Mouse (Mus musculus): ENCODE measurements around the gene Hexa. TPM values are rescaled to one million over a fixed set of nuclear protein-coding genes. Genes with fewer than 3 reads are reported as not detected.

The Hexa gene
- total RNA-seq (2023): 41.8 TPM

DNA sequence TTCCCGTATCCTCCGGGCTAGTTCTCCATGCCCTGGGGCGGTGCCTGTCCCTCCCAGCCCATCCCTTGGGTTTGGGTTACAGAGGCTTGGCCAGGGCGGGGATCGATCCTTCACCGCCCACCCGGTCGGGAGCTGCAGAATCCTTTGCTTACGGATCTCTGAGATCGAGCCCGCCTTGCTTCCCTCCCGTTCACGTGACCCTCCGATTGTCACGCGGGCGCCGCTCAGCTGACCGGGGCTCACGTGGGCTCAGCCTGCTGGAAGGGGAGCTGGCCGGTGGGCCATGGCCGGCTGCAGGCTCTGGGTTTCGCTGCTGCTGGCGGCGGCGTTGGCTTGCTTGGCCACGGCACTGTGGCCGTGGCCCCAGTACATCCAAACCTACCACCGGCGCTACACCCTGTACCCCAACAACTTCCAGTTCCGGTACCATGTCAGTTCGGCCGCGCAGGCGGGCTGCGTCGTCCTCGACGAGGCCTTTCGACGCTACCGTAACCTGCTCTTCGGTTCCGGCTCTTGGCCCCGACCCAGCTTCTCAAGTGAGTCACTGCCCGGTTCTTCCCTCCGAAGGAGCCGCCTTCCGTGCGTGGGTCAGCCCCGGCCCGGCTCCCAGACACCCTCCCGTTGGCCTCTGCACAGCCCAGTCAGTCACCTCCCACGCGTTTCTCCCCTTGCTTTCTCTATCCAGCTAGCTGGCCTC lies at the start of gene Hexa, which contains the start of gene Tmem202:
Hexa (plus strand) TSS at position 100 of the 697 bp plus-strand sequence.
Tmem202 (minus strand) TSS at position 407 of the 697 bp plus-strand sequence.

DNA sequence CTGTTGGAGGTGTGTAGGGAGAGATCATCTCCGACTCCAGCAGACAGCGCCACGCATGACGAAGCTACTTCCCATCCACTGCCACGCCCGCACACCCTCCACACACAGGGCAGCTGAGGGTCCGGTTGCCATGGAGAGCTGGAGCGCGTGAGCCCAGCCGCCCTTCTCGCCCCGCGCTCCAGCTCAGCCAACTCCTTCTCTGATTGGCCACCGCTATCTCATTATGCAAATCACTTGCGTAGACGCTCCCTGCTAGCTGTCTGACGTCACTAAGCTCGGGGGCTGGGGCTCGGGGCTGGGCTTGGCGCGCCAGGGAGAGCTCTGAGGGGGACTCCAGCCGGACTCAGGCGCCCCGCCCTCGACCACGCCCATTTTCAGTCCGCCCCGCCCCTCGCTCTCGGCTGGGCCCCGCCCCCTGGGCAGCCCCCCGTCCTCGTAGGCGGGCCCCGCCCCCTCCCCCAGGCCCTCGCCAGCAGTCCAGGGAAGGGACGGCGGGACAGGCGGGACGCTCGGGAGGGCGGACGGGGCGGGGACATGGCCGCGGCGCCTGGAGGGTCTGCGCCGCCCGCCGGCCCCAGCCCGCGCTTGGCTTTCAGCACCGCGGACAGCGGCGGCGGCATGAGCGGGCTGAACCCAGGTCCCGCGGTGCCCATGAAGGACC lies 38.6 kb downstream of the Hexa start, which contains the start of gene Celf6:
Celf6 (plus strand) TSS at position 74 of the 661 bp plus-strand sequence.

Other genes with a start within 250 kb of the Hexa start
- gene Adpgk, start 248.0 kb upstream of the Hexa start, total RNA-seq (2023): 58.0 TPM
- gene Bbs4, start 186.0 kb upstream of the Hexa start, total RNA-seq (2023): 6.1 TPM
- 159 TPM for gene Arih1, start 52.9 kb upstream of the Hexa start, total RNA-seq (2023)
- 1.1 TPM for gene Tmem202, start 307 bp downstream of the Hexa start, total RNA-seq (2023)
- gene Celf6, start 38.4 kb downstream of the Hexa start, total RNA-seq (2023): not detected
- gene Parp6, start 77.7 kb downstream of the Hexa start, total RNA-seq (2023): 65.7 TPM
- gene Pkm, start 116.8 kb downstream of the Hexa start, total RNA-seq (2023): 299 TPM
- gene Gramd2, start 140.6 kb downstream of the Hexa start, total RNA-seq (2023): not detected
- 2.8 TPM for gene Senp8, start 211.2 kb downstream of the Hexa start, total RNA-seq (2023)
- gene Myo9a, start 211.4 kb downstream of the Hexa start, total RNA-seq (2023): 18.2 TPM

Measured in CD8-positive naive resting alpha-beta T cell, adult 57 days (primary cell).